ENCODE assay signal across 24 mouse cellular contexts in the genomic region with DNA sequence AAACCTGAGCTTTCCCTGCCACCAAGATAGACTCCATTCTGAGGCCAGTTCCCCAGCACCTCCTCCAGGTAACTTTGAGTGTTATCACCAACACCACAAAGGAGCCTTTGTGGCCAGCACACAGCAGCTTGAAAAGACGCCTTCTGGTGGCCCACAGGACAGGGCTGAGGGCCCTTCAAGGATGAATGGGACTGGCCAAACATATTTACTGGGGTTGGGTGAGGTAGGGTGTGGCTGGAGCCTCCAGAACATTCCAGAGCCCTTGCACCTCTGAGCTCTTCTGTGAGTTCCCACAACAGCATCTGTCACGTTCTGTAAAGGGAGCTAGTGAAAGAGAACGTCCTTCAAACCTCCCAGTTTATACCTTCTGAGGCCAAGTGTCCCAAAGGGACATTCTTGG. TPM values are rescaled to one million over a fixed set of nuclear protein-coding genes. Genes with fewer than 3 reads are reported as not detected.
"Had no signal": no experiment of that assay in that cellular context is flagged by ENCODE, and none has a peak within 500 bp of the region (broad histone marks: within the 10 kb centered on the region; RNA-seq: fewer than 3 reads in every experiment).

No protein-coding gene starts in this region.

- H3K27ac ChIP-seq: liver, embryonic 13.5 days; liver, embryonic 15.5 days; macrophage; midbrain, embryonic 13.5 days; midbrain, embryonic 15.5 days; neural tube, embryonic 12.5 days had no signal

- H3K4me3 ChIP-seq: liver, embryonic 13.5 days; liver, embryonic 15.5 days; midbrain, embryonic 13.5 days; midbrain, embryonic 15.5 days; neural tube, embryonic 12.5 days had no signal

- H3K27me3 ChIP-seq: midbrain, embryonic 15.5 days; neural tube, embryonic 12.5 days had no signal

- H3K4me2 ChIP-seq: liver, embryonic 11.5 days; liver, embryonic 13.5 days; liver, embryonic 15.5 days; midbrain, embryonic 11.5 days; midbrain, embryonic 13.5 days; midbrain, embryonic 15.5 days; neural tube, embryonic 12.5 days had no signal

- H3K9ac ChIP-seq: liver, embryonic 13.5 days; liver, embryonic 15.5 days; liver, postnatal 0 days; midbrain, embryonic 13.5 days; midbrain, embryonic 15.5 days; neural tube, embryonic 12.5 days had no signal

- DNase-seq: liver; liver, embryonic 13.5 days; liver, postnatal 0 days; lung, postnatal 36 days; right cerebral cortex, postnatal 14 days; right cerebral cortex, postnatal 4 days; spleen, adult 18-20 months; thymus, adult 18-20 months; thymus, postnatal 14 days; thymus, postnatal 36 days had no signal

- H3K9me3 ChIP-seq: liver, embryonic 13.5 days; liver, embryonic 15.5 days; megakaryocyte, embryonic 14.5 days; midbrain, embryonic 13.5 days; midbrain, embryonic 15.5 days; neural tube, embryonic 12.5 days had no signal

- ATAC-seq: liver, postnatal 0 days; midbrain, embryonic 13.5 days; midbrain, embryonic 15.5 days had no signal

- H3K36me3 ChIP-seq: liver, embryonic 13.5 days; liver, embryonic 15.5 days; midbrain, embryonic 13.5 days; midbrain, embryonic 15.5 days; neural tube, embryonic 12.5 days had no signal

RNA-seq across cellular contexts. Expression of a gene that starts 26.4 kb away (rescaled TPM):
- total RNA-seq: megakaryocyte progenitor cell, adult 5-6 weeks; monocyte, adult 5-6 weeks; neutrophil, adult 5-6 weeks had no signal
- polyA plus RNA-seq: liver, embryonic 11.5 days; liver, embryonic 13.5 days; liver, embryonic 15.5 days; liver, postnatal 0 days; macrophage; midbrain, embryonic 11.5 days; small intestine, adult 2 months; stomach, embryonic 14.5 days had no signal

RNA-seq across cellular contexts. Expression of a gene that starts 59.9 kb away (rescaled TPM):
- total RNA-seq: megakaryocyte progenitor cell, adult 5-6 weeks; monocyte, adult 5-6 weeks; neutrophil, adult 5-6 weeks had no signal
- polyA plus RNA-seq: liver, embryonic 11.5 days; liver, embryonic 13.5 days; liver, embryonic 15.5 days; liver, postnatal 0 days; macrophage; thymus, postnatal 0 days had no signal
